Mouse (Mus musculus) forebrain, postnatal 0 days (tissue): ENCODE measurements at regions not wholly inside any gene's neighbourhood (a gene's known extent, or its start where the extent isn't known, plus 50 kb on each side); places are given as distances from the start of the nearest gene placed in this dataset.
A peak's percentile ranks its signal among the peaks of the same experiment; 100 is the strongest.

Experiments used
- ATAC-seq: fragments of 200-750 bp; cut with Nextera tagmentation; 2 replicates; pipeline ENCODE4 v1.8.0; 2017; ENCODE audit warnings: mild to moderate bottlenecking, moderate library complexity
- DNase-seq: peaks from one replicate; pipeline ENCODE4 v3.0.0-alpha.2; 2015
- H3K27ac ChIP-seq: fragments of 300-500 bp; sonication (generic); 2 replicates; pipeline ENCODE4 v1.5.1; 2014; ENCODE audit warnings: low read depth, mild to moderate bottlenecking, antibody characterized with exemption, low read length, moderate library complexity, mixed read lengths
- H3K27me3 ChIP-seq: fragments of 300-500 bp; sonication (generic); 2 replicates; pipeline ENCODE4 v1.6.1; 2014; ENCODE audit warnings: mild to moderate bottlenecking, low read length, mixed read lengths; ENCODE audit not compliant: insufficient read depth
- H3K36me3 ChIP-seq: fragments of 300-500 bp; sonication (generic); 2 replicates; pipeline ENCODE4 v1.6.1; 2014; ENCODE audit warnings: mild to moderate bottlenecking, moderate library complexity; ENCODE audit not compliant: insufficient read depth
- H3K4me1 ChIP-seq: fragments of 300-500 bp; sonication (generic); 2 replicates; pipeline ENCODE4 v1.6.1; 2014; ENCODE audit warnings: antibody characterized with exemption; ENCODE audit not compliant: insufficient read depth
- H3K4me2 ChIP-seq: fragments of 300-500 bp; sonication (generic); 2 replicates; pipeline ENCODE4 v1.6.1; 2014; ENCODE audit warnings: low read depth, mild to moderate bottlenecking, moderate library complexity
- H3K4me3 ChIP-seq: fragments of 300-500 bp; sonication (generic); 2 replicates; pipeline ENCODE4 v1.5.1; 2014; ENCODE audit warnings: low read depth, low read length, mixed read lengths
- H3K9ac ChIP-seq: fragments of 300-500 bp; sonication (generic); 2 replicates; pipeline ENCODE4 v1.6.1; 2014; ENCODE audit warnings: mild to moderate bottlenecking
- H3K9me3 ChIP-seq: fragments of 300-500 bp; sonication (generic); 2 replicates; pipeline ENCODE4 v1.6.1; 2016; ENCODE audit warnings: low read length
- CTCF ChIP-seq: sonication (generic); IDR thresholded peaks from 2 replicates; pipeline ENCODE4 v1.5.1; 2016; ENCODE audit warnings: antibody characterized with exemption, control low read depth, low read depth
- WGBS: fragments of 180-500 bp; shearing (Covaris S2); extraction: QIAGEN DNeasy Blood & Tissue Kit; methylation state at CpG from one replicate; pipeline ENCODE4 v1.1.7; 2014; 5-methylcytosine and 5-hydroxymethylcytosine counted together

DNA sequence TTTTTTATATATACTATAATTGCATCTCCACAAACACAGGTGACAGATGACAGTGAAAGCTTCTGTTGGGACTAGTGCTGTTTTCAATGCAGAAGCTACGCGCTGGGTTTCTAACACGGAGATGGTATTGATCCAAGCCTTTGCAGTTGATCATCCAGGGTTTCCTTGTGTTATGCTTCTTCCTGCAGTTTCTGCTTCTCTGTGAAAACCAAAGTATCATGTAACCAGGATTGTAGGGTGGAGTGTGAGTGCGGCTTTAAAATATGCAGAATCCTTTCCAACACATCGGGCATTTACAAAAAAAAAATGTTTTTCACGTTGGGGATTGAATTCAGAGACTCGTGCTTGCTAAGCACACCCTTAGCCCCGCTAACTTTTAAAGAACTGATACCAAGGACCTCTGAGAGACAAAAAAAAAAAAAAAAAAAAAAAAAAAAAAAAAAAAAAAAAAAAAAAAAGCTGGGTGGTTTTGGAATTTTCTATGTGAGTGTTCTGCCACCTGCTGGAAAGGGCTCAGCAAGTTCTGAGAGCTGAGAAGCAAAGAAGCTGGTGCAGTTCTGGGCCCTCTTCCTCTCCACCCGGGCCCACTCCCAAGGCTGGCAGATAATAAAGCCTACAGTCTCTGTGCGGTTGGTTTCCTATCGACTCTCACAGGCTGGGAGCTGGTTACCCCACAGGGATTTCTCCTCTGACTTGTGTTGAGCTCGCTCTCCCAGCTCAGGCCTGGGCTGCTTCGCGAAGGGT is 61.5 kb upstream of the Akap6 start:
- Histone ChIP-seq H3K36me3 (no peaks in the 10 kb centered on the region), H3K27me3 (no peaks in the 10 kb centered on the region), H3K4me1 (no peaks in the 10 kb centered on the region), H3K9ac (no peak overlapping the region), H3K4me3 (peak overlapping the region; percentile 11; the same call in 1 of the 2 replicates), H3K4me2 (peak overlapping the region; percentile 21), H3K27ac (no peak overlapping the region), H3K9me3 (no peaks in the 10 kb centered on the region)
- ATAC-seq (peak; percentile 85), DNase-seq (peak; percentile 80)
- WGBS: 45% methylated on average over 14 of the region's 14 CpGs
- TF ChIP-seq CTCF: peak; percentile 63

DNA sequence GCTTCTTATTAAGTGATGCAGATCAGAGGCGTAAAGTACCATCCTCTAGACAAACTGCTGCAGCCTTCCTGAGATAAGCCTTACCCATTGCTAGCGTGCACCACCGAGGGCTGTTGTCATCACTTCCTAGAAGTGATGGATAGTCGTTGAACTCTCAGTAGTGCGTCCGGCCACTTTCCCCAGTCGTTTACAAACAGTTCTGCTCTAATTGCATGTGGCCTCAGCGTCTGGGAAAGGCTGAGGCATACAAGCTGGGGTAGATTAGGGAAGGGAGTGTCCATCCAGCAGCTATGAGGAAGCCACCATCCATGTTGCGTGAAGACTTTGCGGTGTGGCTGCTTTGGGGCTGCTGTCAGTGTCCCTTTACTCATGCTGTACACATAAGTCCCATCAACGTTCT is 60.7 kb upstream of the Akap6 start:
- Histone ChIP-seq H3K4me1 (no peaks in the 10 kb centered on the region), H3K27me3 (no peaks in the 10 kb centered on the region), H3K9ac (no peak overlapping the region), H3K4me3 (no peak overlapping the region), H3K36me3 (no peaks in the 10 kb centered on the region), H3K9me3 (no peaks in the 10 kb centered on the region), H3K4me2 (no peak overlapping the region), H3K27ac (no peak overlapping the region)
- DNase-seq (no peak), ATAC-seq (no peak)
- WGBS: 75% methylated on average over 11 of the region's 11 CpGs
- TF ChIP-seq CTCF: no peak

DNA sequence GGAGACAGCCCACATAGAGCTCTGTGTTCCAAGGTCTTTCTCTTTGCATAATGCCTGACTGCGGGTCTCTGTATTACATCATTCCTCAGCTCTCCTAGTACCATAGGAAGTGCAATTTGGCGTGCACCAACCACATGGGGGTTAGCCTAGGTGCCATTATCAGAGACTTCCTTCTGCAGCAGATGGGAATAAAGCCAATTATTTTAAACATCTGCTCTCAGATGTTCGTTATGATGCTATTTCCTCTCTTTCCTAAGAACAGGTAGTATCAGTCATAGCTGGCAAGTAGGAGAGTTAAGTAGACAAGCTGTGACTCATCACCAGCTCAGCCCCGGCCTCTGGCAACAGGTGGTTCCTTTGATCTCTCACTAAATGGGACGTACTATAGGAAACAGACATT is 55.1 kb upstream of the Akap6 start:
- no peak for TF ChIP-seq CTCF
- H3K4me2 ChIP-seq: no peak overlapping the region
- no peak overlapping the region for H3K4me3 ChIP-seq
- no peak overlapping the region for H3K9ac ChIP-seq
- no peak for ATAC-seq
- H3K4me1 ChIP-seq: no peaks in the 10 kb centered on the region
- no peak for DNase-seq
- no peaks in the 10 kb centered on the region for H3K27me3 ChIP-seq
- H3K36me3 ChIP-seq: no peaks in the 10 kb centered on the region
- H3K9me3 ChIP-seq: no peaks in the 10 kb centered on the region
- no peak overlapping the region for H3K27ac ChIP-seq
- WGBS: 70% methylated on average over 5 of the region's 5 CpGs
